Mouse (Mus musculus) E14TG2a.4 (cell line): ENCODE data around the gene Chrna1.

Source experiments
- CTCF ChIP-seq: conservative IDR thresholded peaks from 2 replicates; pipeline ENCODE4 v1.5.1; 2014; ENCODE audit warnings: low read length
- NANOG ChIP-seq: IDR thresholded peaks from 2 replicates; pipeline ENCODE4 v1.6.1; 2014; ENCODE audit warnings: borderline replicate concordance, low read length, mixed read lengths

DNA sequence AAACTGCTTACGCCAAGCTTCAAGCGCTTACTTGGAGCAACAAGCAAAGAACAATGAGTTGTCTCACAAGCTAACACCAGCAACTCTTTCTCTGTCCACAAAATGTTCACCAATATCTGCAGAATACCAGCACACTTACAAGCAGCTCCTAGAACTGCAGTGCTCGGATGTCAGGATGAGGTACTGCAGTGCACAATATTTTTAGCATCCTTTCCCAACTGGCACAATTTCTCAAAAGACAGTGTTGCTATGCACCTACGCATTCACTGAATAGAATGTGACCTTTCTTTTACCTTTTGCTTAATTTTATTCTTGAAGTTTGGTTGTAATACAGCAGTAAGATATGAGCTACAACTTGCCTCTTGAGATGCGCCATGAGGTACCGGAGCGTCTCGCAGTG, 34.2 kb upstream of the Chrna1 start:
- TF ChIP-seq CTCF (no peak), NANOG (no peak)
